Mouse (Mus musculus): ENCODE measurements at regions not wholly inside any gene's neighbourhood (a gene's known extent, or its start where the extent isn't known, plus 50 kb on each side); places are given as distances from the start of the nearest gene placed in this dataset.
"Not testable (repeated sequence)": the region's sequence is repeated elsewhere in the genome, so short reads cannot be mapped to it uniquely, and the experiment has no call there.

DNA sequence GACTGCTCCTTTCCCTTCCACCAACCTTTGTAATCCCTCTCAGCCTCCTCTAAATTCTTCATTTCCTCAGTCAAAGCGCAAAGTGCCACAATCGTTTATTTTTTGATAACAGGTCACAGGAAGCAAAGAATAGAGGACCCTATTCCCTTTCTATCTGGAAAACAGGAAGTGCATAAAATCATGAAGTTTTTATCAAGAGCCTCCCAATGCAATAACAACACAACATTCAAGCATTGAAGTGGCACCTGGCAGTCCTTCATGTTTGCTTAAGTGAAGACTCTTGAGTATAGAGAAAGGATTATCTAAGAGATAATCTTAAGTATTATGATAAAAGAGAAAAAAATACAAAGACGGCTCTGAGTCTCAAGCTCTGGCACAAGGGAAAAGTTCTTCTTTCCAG is 111.9 kb downstream of the Ibtk start:
- DNase-seq (ENCODE audit: low spot score) = no peak

GRCm38 (mm10) chr9:85636131-85636447 is 113.0 kb downstream of the Ibtk start:
- DNase-seq (ENCODE audit: low spot score) = no peak

DNA sequence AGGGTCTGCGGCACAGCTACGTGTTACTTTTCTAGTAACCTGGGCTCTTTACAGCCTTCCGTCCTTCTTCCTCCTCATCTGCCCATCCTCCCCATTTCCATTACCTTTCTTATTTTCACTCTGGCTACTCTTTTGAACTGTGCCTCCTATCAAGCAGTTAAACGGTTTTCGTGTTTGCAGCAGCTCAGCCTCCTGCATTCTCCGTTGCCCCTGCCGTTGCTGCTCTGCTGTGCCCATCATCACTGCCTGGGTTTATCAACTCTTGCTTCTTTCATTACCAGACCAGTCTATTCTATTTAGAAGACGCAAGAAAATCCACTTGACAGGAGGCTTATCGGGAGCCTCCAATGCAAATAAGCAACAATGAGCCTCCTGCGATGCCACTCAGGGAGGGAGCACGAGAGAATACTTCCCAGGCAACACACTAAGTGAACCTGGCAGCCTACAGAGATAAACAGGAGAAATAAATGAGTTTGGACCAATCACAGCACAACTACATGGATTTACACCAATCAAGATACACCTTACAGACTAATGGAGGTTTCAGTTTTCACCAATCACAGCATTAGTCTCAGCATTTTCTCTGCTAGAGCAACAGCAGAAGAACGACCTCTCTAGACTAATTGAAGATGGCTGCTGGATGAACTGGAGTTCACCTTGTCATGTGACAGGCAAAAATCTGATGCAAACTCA is 113.5 kb downstream of the Ibtk start:
- DNase-seq (ENCODE audit: low spot score) = no peak

DNA sequence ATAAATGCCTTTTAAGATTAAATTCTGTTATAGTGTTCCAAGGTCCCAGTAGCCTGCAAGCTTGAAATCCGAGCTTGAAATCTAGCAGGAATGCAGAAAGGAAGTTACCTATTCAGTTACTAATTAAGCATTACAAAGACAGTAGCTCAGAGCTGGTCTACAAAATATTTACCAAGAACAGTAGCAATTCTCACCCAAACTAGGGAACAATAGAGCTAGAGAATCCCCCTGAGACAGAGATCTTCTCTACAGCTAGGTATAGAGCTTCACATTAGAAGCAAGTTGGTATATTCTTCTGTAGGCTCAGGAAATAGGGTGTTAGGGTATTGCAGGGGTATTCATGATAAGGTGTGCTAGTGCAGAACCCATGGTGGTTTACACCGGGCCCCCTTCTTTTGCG is 114.3 kb downstream of the Ibtk start:
- not testable (repeated sequence) for DNase-seq (ENCODE audit: low spot score)

DNA sequence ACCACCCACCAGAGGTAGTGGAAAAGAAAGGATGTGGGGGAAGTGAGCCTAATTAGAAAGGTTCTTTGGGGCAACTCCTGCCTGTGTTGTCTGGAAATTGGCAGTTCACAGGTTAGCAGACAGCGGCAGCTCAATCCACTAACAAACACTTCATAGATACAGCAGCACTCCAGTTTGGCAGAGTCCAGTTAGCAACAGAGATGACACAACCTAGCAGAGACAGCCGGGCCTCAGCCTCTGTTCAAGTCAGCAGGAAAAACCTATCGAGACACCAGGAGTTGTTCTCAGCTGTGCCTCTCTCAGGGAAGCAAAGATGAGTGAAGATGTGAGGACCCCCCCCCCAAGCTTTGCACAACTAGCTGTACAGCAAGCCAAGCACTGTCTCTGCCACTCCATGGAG is 131.2 kb downstream of the Ibtk start:
- DNase-seq (ENCODE audit: low spot score) = no peak

GRCm38 (mm10) chr9:85617177-85617777 is 131.9 kb downstream of the Ibtk start:
- no peak for DNase-seq (ENCODE audit: low spot score)

GRCm38 (mm10) chr9:85616266-85616869 is 132.8 kb downstream of the Ibtk start:
- no peak for DNase-seq (ENCODE audit: low spot score)

- DNase-seq (ENCODE audit: low spot score) = no peak
These were observed 140.0 kb downstream of the Ibtk start for GRCm38 (mm10) chr9:85609152-85609551.

GRCm38 (mm10) chr9:85596959-85597358 is 152.2 kb downstream of the Ibtk start:
- DNase-seq (ENCODE audit: low spot score) = no peak

- DNase-seq (ENCODE audit: low spot score) = no peak
These were observed 155.3 kb downstream of the Ibtk start for GRCm38 (mm10) chr9:85593867-85594266.

DNA sequence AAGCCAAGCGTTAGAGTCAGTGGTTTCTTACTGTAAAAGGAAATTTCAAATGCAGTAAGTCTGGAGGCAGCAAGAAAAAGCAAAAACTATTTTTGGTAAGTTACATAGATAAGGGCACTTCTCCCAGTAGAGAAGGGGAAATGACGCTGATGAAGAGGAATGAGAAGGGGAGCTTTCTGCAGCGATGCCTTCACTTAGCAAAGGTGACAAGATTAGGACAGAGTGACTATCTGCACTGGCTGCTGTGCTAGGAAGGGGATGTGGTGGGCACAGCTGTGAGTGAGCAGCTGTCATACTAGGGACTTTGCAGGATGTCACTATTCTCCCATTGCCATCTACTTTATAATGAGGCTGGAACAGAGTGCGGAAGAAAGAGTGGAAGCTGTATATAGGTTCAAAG is 156.5 kb downstream of the Ibtk start:
- no peak for DNase-seq (ENCODE audit: low spot score)

- DNase-seq (ENCODE audit: low spot score) = no peak
These were observed 159.9 kb downstream of the Ibtk start for GRCm38 (mm10) chr9:85589210-85589609.

DNA sequence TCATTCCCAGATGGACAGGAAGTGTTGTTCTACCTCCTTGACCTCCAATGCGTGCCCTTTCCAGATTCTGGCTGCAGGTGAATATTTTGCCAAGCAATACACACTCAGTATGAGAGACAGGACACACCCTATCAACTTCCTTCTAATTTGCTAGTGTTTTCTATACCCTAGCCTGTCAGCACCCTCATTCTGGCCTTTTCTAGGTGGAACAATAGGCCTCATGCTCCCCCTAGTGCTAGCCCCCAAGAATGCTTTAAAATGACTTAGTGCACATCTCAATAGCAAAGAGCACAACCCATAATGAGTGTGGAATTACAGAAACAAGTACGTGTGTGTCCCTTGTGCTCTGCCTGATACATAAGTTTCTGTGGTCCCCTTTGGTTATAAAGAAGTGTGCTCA is 161.1 kb downstream of the Ibtk start:
- DNase-seq (ENCODE audit: low spot score) = peak; percentile 21

GRCm38 (mm10) chr9:85581028-85581595 is 168.0 kb downstream of the Ibtk start:
- DNase-seq (ENCODE audit: low spot score) = no peak

- no peak for DNase-seq (ENCODE audit: low spot score)
These were observed 171.3 kb downstream of the Ibtk start for GRCm38 (mm10) chr9:85577812-85578211.

DNA sequence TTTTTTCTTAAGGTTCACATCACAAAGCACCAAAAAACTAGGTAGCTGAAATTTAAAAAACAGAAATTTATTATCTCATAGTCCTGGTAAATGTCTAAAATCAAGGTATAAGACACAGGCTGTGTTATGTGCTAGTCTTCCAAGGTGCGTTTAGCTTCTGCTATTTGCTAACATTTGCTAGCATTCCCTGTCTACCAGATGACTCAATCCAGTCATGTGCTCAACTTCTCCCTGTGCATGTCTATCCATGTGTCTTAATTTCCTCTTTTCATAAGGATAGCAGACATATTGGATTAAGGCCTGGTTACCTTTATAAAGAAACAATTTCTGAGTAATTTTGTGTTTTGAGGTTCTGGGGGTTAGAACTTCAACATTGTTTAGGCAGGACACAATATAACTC is 171.8 kb downstream of the Ibtk start:
- DNase-seq (ENCODE audit: low spot score) = no peak

GRCm38 (mm10) chr9:85568877-85569276 is 180.3 kb downstream of the Ibtk start:
- no peak for DNase-seq (ENCODE audit: low spot score)

- DNase-seq (ENCODE audit: low spot score) = no peak
These were observed 197.3 kb downstream of the Ibtk start for GRCm38 (mm10) chr9:85551871-85552270.

DNA sequence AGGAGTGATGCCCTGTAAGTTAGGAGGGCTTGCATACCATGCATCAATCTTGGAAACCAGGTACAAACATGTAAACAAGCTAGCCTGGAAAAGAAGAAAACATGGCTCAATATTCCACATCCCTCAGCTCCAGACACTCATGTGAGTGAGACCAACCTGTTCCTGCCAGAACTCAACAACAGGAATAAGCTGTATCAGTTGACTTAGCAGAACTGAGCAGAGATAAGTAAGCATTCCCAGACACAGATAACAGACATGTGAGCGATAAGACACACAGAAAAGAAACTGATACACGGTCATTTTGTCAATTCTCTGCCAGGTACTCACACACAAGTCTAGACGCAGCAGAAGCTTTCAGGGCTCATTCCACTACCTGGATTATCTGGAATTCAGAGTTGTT is 198.7 kb downstream of the Ibtk start:
- DNase-seq (ENCODE audit: low spot score) = no peak

DNA sequence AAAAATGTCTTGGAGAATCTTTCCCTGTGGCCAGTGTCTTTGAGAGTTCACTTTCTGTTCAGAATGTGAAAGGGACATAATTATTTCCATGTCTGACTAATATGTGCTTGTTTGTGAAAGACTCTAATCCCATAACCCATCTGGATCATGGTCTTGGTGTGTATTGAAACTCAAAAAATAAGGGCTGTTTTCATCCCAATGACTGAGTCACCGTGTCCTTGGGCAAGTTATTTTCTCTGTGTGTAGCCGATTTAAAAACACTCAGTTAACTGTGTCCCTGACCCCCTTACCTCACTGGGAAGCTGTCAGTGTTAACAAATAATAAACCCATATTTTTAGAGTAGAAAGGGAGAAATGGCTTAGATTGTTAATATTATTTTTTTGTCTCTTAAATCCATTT is 202.9 kb downstream of the Ibtk start:
- DNase-seq (ENCODE audit: low spot score) = no peak

DNA sequence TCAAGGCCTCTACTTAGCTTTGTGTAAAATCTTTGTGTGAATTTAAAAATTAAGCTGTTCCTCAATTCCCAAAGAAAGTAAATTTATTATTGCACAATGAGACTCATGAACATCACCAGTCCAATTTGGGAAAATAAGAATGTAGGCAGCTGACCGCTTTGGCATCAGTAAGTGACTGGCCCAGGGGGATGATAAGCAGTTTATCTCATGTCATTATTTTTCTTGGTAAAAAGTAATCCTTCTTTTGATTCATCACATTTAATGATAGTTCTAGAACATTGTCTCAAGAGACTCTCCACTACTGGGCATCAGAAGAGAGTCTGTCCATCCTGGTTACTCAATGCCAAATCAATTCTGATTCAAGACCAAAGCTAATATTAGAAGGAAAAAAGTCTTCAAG is 203.6 kb downstream of the Ibtk start:
- DNase-seq (ENCODE audit: low spot score) = no peak

DNA sequence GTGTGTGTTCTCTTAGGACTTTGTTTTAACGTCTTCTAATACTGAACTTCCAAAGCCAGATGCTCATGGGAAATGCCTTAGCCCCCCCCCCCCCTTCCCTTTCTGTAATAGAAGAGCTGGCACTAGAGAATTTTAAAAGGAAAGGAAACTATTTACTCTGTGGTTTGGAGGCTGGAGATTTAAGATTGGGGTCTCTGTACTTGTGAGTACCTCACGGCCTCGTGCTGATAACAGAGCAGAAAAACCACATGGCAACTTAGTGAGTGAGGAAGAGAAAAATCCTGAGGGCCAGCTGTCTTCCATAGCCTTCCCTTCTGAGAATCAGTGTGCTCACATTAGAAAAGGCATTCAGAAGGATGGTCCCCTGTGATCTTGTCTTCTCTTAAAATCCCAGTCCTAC is 210.6 kb downstream of the Ibtk start:
- no peak for DNase-seq (ENCODE audit: low spot score)

- DNase-seq (ENCODE audit: low spot score) = no peak
These were observed 201.3 kb upstream of the Tent5a start for GRCm38 (mm10) chr9:85528421-85528820.

DNA sequence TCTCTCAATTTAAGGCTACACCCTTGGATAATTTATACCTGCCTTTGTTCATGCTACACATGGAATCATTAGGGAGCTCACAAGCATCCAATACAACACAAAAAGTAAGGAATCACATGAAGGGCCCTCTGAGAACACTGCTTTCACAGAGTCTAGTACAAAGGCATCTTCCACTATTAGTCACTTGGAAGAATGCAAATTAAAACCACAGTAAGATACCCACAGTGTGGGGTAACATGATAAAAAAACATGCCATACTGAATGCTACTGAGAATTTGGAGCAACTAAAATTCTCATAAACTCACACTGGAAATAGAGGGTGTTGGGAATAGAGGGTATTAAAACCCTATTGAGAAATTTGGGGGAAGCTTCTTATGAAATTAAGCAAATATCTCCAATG is 197.6 kb upstream of the Tent5a start:
- DNase-seq (ENCODE audit: low spot score) = no peak
